Mouse (Mus musculus) gastrocnemius, adult 8-10 months (tissue): Measurements from ENCODE around the gene Strbp. TPM values are rescaled to one million over a fixed set of nuclear protein-coding genes. Genes with fewer than 3 reads are reported as not detected.
A peak's percentile ranks its signal among the peaks of the same experiment; 100 is the strongest.

ENCODE experiments used
- DNase-seq, 2 experiments: peaks; one replicate each; pipeline ENCODE4 v3.0.0; 2022; ENCODE audit warnings: low spot score in 2 of 2
- total RNA-seq, 4 experiments: library from RNA; stranded (reverse); gene quantifications; 2 replicates each; pipeline ENCODE4 v1.2.4; 2022

The Strbp gene
- total RNA-seq = 10 to 100 TPM; 20.8 to 23.8 (median 22.9) TPM

DNA sequence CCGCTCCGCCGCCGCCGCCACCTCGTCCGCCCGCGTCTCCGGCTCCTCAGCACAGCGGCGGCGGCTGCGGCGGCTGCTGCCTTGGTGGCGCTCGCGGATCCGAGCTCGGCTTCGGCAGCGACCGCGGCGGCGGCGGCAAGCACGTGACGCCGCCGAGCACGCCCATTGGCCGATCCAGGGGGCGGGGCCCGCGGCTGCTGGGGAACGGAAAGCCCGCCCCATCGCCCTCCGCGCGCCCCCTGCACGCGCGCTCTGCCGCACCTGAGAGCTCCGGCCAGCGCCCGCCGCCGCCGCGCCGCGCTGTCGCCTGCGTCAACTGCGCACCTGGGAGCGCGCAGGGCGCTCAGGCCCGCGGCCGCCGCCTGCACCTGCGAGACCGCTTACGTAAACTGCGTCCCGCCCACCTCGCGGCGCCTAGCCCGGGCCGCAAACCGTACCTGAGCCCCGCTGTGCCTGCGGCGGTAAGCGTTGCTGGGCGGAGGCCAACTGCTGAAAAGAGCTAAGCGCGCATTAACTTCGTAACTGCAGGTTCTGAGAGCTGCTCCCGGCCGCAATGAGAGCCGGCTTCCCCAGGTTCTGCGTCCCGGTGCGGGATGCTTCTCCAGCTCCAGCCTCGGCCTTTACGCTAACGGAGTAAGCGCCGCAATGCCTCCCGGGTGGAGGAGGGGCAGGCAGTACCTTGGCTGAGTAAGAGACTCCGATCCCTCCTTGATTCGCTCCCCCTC lies at the start of gene Strbp:
TSS of gene Strbp (minus strand) at position 630 of the 725 bp plus-strand sequence.
- peak; percentile 88 to 93 for DNase-seq

- no peak for DNase-seq
Measured at GRCm38 (mm10) chr2:37751114-37751513, 47.5 kb upstream of the Strbp start.

GRCm38 (mm10) chr2:37749323-37749722 lies 45.7 kb upstream of the Strbp start:
- DNase-seq = no peak

DNA sequence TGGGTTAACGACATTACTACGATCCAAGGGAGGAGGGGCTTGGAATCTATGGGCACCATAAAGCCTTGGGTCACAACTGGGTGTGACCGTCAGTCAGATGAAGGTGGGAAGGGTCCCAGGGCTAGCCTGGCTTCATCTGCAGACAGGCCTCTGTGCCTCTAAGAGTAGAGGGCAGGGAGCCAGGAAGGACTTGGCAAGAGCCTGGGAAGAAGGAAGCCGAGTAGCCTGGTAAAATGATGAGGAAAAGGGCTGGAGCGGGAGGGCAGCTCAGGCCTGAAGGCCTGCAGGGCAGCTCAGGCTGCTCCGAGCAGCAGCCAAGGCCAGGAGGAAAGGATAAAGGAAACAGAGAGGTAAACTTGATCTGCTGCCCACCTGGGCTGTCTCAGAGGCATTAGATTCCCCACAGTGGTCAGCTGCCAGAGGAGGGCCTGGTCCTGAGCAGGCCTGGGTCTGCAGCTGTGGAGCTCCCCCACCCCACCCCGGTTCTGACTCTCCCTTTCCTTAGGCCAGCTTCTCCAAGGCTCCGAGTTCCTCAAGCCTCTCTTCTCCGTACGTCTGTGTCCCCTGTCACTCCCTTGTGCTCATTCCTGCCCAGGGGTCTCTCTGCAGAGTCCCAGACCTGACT lies 44.9 kb upstream of the Strbp start:
- DNase-seq = peak; percentile 26 to 51

DNA sequence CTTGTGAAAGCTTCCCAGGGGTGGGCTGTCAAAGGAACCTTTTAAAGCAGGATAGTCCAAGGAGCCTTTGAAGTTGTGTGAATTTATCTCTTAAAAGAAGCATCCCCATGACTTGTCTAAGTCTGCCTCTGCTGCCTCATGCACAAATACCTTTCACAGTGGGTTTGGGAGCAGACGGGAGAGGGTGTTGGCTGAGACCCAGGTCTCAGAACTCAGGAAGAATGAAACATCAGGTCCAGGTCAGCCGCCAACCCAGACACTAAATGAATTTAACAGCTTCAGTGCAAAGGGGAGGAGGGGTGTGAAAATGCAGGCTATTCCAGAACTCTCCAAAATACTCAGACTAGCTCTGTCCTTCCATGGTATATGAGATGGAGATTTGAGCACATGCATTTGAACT lies 44.2 kb upstream of the Strbp start:
- DNase-seq = no peak

DNA sequence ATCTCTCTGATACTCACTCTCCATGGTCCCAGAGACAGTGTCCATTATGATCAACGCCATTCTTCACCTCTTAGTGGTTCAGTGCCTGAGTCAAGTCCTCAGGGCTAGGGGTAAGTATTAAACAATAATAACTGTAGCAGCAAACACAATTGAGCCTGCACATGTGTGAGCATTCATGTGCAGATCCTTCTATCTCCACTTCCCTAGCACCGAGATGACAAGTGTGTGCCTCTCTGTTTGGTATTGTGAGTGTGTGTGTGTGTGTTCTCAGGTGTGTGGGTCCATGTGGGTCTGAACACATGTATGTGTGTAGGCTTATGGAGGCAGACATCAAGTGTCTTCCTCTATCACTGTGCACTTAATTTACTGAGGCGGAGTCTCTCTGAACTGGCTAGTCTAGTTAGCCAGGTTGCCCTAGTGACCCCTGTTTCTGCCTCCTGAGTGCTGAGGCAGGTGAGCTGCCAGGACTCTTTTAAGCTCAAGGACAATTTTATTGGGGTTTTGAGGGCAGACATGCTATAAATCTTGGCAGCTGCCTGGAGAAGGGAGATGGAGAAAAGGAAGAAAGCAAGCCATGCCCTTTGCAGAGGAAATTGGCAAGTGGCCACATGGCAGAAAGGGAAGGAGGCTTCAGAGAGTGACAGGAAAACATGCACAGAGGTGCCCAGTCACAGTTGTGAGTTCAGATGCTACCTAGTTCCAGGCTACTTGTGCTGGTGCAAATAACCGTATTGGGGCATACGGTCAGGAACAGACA lies 42.8 kb upstream of the Strbp start:
- DNase-seq = no peak

- DNase-seq = no peak
Measured at GRCm38 (mm10) chr2:37744773-37745395, 41.2 kb upstream of the Strbp start.

- DNase-seq = peak; percentile 39 to 62
Measured at GRCm38 (mm10) chr2:37741806-37742554, 38.3 kb upstream of the Strbp start.

- no peak for DNase-seq
Measured at GRCm38 (mm10) chr2:37735807-37736188, 32.1 kb upstream of the Strbp start.

DNA sequence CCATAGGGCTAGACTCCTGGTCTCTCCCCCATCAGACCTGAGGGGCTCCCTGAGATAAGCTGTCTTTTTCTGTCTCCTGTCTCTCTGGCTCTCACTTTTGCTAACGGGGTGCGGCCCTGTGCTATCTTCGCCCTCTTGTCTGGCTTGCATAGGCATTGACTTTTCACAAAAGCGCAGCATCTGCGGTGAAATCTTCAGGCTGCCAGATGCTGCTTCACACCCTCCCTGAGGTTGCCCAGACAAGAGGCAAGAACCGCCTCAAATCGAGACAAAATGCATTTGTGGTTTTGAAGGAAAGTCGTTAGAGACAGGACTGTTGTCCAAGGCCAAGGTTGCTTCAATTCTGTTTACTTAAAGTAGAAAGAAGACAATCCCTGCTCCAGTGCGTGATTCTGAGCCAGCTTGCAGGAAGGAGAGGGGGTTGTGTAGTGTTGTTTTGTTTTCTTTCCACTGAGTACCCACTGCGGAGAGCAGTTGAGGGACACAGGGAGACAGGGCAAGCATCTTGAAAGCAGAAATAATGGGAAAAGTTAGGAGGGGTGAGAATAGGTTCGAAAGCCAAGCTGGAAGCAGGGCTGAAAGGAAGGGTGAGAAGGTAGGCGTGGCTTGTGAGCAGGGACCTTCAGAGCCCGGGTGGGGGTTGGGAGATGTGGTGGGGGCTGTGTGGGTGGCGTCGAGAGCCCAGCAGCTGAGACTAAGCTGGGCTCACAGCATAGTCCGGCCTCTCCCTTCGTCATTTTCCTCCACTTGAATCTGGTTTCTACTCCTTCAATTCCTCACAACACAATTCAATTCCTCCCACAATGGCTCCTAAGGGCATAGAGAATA lies 31.5 kb upstream of the Strbp start:
- DNase-seq = no peak

DNA sequence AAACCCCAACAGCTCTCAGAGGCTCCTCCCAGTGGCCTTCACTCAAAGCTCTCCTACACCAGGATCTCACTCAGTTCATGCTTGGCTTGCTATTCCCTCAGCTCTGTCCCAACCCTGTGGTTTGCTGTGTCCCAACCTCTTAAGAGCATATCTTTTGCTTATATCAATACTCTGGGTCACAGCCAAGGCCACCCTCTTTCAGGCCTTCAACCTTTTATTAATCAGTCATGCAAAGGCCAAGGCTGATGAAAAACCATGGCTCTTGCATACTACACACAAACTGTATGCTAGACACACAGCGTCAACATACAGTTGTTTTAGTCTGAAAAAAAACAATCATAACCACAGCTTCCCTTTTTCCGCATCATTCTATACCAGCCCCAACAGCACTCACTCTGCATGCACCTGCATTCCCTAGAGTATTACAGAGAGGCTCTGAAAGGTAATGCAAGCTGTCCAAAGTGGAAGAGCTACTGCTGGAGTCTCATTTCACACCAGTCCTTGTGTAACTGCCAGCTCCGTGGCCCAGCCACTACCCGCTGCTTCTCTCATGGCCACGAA lies 27.7 kb upstream of the Strbp start:
- no peak for DNase-seq

DNA sequence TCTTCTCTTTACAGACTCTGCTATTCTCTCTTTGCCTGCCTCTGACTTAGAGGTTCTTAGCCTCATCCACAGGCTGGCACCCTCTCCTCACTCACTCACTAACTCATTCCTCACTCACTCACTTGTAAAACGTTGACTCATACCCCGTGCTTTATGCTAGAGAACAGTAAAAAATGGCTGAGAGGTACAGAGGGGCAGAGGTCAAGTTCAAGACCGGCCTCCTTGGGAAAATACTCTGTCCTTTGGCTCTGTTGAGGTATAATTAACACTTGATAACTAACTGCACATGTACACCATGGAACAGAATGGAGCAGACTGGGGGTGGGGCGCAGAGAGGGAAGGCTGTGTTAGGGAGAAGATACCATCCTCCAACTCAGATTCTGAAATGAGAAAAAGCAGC lies 20.6 kb upstream of the Strbp start:
- DNase-seq = no peak

- no peak for DNase-seq
Measured at GRCm38 (mm10) chr2:37723501-37724090, 19.9 kb upstream of the Strbp start.

GRCm38 (mm10) chr2:37722674-37723465 lies 19.2 kb upstream of the Strbp start:
- DNase-seq = no peak

DNA sequence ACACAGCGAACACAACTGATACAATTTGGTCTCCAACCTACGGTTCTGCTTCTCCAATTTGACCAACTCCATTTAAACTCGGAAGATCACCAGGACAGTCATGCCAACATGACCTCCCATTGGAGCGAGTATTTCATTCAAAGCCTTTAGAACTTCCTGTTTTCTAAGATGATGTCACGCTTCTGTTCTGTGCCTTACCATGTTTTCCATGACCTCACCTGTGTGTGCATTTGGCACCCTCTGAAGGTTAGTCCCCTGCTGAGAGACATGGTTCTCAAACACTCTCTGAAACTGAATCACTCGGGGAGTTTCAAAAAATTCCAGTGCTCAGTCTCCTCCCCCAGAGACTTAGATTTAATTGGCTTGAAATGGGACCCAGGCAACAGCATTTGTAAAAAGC lies 12.6 kb upstream of the Strbp start:
- no peak for DNase-seq

GRCm38 (mm10) chr2:37715364-37715763 lies 11.7 kb upstream of the Strbp start:
- no peak for DNase-seq

DNA sequence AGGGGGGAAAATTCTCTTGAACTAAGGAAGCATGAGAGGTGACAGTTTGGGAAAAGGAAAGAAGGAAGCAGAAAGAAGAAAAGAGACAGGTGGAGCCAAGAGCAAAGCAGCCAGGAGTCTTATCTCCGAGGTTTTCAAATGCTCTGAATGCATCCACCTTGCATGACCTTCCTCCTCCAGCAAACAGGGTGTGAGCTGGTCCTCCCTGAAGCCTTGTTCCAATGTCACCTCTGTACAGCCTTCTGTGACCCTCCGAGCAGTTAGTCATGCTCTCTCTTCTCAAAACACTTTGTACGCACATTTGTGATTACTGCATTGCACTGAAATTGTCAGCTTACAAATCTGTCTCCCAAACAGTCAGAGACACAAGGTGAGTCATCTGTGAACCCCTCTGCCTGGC lies 9.4 kb upstream of the Strbp start:
- DNase-seq = no peak

DNA sequence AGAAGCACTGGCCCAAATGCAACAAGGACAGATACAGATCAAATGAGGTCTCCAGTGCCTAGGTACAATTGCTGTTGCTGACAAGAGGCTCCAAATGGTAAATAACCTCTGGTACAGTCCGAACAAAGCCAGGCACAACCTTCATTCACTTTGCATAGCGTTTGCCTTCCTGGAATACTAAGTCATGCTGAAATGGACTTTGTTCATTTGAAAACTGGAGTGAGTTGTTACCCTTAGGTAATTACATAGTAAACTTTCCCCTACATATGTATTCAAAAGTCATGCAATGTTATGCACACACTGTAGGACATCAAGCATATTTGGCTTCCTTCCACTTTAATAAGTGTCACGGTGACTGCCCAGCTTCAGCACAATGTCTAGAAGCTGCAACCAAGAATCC lies 5.2 kb upstream of the Strbp start:
- DNase-seq = no peak
